Mouse (Mus musculus) megakaryocyte, adult 5-6 weeks (primary cell): ENCODE data around the gene Larp1. TPM values are rescaled to one million over a fixed set of nuclear protein-coding genes. Genes with fewer than 3 reads are reported as not detected.

Experiments
- ATAC-seq: 2 replicates; pipeline ENCODE4 v1.8.0; 2016; ENCODE audit warnings: mild to moderate bottlenecking, inconsistent platforms; ENCODE audit not compliant: poor library complexity, severe bottlenecking
- total RNA-seq, 2 experiments: library from RNA; stranded (forward) in 1 of 2; stranded (reverse) in 1 of 2; fragments of 153-499, 151-499 nt in 1 of 2; fragments of 221-1000, 200-1000 nt in 1 of 2; gene quantifications; 2 replicates each; pipeline versions ENCODE4 v1.2.3 to v1.2.4; 2015 to 2017

The Larp1 gene
- total RNA-seq (2015): 62.3 and 65.1 TPM in 2 replicates
- total RNA-seq (2017): 29.8 and 38.1 TPM in 2 replicates

GRCm38 (mm10) chr11:58009051-58009515, at the start of gene Larp1:
Gene Larp1, plus strand, starts transcription at chr11:58009064.
- no peak; the same call in 1 of the 2 replicates for ATAC-seq

- ATAC-seq: no peak
Observed at GRCm38 (mm10) chr11:57959924-57960323, 48.9 kb upstream of the Larp1 start.

GRCm38 (mm10) chr11:57962382-57963285, 46.2 kb upstream of the Larp1 start:
- peak; percentile 87 for ATAC-seq

- no peak for ATAC-seq
Observed at GRCm38 (mm10) chr11:57963291-57963870, 45.5 kb upstream of the Larp1 start.

DNA sequence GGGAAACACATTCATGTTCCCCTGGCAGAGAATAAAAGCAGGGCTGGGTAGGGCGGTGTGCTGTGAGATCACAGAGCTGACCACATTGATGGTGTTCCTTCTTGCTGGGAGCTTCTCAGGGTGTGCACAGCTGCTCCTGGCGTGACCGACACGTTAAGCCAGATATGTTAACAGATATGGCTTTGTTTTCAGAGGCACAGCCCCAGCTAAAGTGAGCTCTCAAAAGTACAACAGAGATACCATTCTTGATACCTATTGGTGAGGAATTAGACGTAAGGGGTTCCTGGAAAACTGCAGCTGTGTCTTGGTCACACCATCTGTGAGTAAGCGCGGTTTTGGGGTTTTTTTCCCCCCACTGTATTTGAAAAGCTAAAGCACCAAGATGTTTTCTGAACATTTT, 42.2 kb upstream of the Larp1 start:
- ATAC-seq: no peak

- no peak for ATAC-seq
Observed at GRCm38 (mm10) chr11:57968301-57968700, 40.6 kb upstream of the Larp1 start.

- ATAC-seq: no peak
Observed at GRCm38 (mm10) chr11:57970541-57970940, 38.3 kb upstream of the Larp1 start.

DNA sequence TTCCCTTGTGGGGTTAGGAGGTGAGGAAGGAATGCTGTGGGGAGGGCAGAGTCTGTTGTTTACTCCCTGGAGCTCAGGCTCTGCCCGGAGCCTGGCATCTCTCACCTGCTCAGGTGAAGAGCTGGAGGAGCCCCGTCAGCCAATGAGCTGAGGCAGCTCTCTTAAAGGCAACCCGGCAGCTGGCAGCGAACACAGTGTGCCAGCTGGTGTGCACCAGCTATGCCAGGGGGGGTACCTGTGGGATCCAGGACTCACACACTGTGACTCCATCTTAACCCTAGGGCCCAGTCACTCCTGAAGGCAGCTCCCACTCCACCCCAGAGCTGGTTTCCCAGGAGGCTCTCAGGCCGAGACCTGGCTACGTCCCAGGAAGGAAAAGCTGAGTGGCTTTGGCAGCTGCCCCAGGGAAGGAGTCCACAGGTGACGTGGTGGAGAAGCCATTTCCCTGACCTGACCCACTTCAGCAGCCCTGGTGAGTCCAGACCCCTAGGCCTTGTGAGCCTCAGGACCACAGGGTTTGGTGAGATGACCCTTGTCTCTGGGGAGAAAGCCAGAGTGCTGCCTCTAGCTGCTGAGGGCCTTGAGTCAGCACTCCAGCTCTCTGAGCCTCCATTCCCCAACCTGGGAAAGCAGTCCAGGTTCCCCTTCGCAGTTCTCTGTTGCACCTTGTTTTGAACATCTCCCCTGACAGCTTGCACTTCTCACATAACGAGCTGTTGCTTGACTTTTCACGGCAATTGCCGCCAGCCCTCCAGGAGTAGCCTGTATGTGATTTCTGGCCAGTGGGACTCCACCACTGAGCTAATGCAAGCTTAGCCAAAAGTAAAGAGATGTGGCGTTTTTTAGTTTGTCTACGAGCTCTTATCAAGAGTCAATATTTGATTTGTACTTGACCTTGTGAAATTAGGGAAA, 35.6 kb upstream of the Larp1 start:
- ATAC-seq: no peak

DNA sequence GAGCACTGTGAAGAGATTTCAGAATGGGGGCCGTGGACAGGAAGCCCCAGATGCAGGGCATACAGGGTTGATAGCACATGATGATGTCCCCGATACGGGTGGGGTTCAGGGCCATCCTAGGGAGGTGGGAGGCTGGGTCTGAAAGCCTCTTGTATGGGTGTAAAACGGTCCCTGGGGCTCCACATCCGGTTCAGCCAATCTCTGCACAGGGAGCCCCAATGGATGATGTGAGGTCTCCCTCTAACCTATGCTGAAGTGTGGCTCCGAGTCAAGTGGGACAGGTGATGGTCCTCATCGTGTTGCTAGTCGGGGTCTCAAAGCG, 35.0 kb upstream of the Larp1 start:
- no peak for ATAC-seq

- no peak for ATAC-seq
Observed at GRCm38 (mm10) chr11:57975876-57976275, 33.0 kb upstream of the Larp1 start.

DNA sequence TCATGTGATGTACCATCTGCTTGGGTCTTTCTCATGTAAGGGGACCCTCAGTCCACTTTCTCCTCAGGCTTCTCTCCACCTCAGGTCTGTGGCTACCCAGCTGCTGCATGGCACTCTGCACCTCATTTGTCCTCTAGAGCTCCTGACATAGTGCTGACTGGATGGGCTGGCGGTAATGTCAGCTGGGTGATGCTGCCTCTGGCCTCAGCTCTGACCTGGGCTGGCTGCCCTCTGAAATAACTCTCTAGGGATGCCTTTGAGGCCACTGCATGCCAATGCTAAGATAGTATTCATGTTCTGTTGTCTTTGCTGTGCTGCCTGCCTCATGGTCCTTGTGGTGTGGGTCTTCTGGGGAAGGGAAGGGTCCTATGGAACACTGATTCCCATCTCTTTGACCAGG, 31.2 kb upstream of the Larp1 start:
- no peak for ATAC-seq

- no peak for ATAC-seq
Observed at GRCm38 (mm10) chr11:57979621-57980020, 29.2 kb upstream of the Larp1 start.

DNA sequence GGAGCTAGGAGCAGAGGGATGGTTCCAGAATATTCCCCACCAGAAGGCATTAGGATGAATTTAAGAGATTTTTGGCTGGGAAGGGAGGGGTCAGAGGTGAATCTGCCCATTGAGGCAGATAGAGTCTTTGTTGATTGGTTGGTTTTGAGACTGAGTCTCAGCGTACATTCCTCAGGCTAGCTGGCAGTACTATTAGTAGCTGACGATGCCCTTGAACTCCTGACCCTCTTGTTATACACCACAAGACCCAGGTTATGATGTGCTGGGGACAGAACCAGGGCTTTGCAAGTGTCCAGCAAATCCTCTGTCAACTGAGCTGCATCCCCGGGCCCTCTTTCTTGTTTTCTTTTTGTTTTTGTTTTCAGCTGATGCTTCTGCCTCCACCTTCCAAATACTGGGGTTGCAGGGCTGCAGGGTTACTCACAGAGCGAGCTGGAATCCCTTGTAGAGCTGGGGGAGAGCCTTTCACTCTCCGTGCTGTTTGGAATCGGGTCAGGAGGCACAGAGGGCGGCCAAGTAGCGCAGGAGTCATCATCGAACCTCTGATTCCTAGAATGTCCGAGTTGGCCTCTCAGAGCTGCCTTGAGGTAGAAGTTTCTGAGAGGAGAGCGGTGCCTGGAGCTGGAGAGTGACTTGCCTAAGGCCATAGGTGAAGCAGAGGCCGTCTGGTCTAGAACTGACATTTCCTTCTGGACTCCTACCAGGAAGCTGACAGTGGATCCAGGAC, 27.6 kb upstream of the Larp1 start:
- no peak for ATAC-seq

DNA sequence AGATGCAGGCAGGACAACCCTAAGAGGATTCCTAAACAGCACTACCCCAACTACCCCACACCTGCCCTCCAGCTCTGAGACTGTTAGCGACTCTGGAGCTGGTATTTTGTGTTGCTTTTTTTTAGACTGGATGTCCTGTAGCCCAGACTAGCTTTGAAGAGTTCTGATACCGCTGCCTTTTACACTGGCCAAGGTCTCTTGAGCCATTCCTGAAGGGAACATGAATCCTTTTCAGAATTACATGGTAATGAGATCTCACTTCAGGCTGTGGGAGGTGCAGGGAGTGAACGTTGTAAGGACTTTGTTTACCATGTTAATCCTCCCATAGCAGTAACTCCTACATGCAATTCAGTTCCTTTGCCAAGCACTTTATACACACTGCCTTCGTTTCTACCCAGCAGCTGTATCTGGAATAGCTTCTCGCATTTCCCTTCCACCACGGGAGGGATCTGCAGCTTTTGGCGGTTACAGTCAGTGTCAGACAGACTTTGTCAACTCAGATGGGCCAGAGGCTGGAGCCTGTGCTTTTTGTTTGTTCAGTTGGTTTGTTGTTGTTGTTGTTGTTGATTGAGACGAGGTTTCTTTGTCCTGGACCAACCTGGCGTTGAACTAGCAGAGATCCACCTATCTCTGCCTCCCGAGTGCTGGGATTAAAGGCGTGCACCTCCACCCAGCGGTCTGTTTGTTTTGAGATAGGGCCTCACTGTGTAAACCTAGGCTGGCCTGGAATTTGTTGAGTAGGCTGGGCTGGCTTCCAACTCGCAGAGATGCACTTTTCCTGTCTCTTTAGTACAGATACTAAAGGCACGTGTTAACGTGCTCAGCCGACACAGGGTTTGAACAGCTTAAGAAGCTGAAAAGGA, 25.2 kb upstream of the Larp1 start:
- ATAC-seq: no peak

DNA sequence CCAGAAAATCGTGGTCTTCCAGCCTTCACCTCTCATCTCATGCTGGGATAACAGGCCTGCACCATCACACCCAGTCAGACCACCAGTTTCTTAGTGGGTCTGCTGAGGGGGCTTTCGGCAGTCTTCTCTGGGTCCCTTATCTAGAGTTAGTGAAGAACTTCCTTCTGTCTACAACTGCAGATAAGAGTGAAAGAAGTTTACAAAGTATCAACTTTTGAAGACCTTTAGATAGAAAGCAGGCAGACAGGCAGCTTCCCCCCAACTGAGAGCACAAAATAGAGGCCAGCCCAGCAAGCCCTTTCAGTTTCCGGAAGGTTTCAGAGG, 24.6 kb upstream of the Larp1 start:
- no peak for ATAC-seq

DNA sequence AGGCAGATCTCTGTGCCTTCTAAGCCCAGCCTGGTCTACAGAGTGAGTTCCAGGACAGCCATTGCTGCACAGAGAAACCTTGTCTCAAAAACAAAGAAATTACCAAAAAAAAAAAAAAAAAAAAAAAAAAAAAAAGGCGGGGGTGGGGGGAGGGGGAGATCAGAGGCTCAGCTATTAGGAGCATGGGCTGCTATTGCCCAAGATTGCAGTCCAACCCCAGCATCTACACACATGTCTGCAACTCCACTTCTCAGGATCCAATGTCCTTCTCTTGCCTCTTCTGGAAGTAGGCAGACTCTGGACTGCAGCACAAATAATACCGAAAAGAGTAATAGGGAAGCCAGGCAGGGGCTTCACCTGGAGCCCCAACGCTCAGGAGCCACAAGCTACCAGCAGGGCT, 23.4 kb upstream of the Larp1 start:
- no peak for ATAC-seq

GRCm38 (mm10) chr11:57986053-57986452, 22.8 kb upstream of the Larp1 start:
- ATAC-seq: no peak

GRCm38 (mm10) chr11:57986456-57986855, 22.4 kb upstream of the Larp1 start:
- ATAC-seq: no peak

DNA sequence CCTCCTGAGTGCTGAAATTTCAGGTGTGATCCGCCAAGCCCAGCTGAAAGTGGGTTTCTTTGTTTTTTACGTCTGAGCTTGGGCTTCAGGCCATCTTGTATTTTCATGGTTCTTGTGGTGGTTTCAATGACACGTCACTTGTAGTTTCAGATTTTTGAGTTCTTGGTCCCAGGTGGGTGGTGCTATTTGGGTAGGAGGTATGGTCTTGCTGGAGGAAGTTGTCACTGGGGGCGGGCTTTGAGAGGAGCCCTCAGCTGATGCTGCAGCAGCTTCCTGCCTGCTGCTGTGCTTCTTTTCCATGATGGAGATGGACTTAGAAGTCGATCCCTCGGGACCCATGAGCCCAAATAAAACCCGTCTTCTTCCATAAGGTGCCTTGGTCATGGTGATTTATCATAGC, 22.0 kb upstream of the Larp1 start:
- ATAC-seq: no peak

GRCm38 (mm10) chr11:57998168-57998567, 10.7 kb upstream of the Larp1 start:
- ATAC-seq: no peak
